Mouse (Mus musculus): ENCODE measurements around the gene Nr1h3.
A peak's percentile ranks its signal among the peaks of the same experiment; 100 is the strongest.

Nr1h3 gene

DNA sequence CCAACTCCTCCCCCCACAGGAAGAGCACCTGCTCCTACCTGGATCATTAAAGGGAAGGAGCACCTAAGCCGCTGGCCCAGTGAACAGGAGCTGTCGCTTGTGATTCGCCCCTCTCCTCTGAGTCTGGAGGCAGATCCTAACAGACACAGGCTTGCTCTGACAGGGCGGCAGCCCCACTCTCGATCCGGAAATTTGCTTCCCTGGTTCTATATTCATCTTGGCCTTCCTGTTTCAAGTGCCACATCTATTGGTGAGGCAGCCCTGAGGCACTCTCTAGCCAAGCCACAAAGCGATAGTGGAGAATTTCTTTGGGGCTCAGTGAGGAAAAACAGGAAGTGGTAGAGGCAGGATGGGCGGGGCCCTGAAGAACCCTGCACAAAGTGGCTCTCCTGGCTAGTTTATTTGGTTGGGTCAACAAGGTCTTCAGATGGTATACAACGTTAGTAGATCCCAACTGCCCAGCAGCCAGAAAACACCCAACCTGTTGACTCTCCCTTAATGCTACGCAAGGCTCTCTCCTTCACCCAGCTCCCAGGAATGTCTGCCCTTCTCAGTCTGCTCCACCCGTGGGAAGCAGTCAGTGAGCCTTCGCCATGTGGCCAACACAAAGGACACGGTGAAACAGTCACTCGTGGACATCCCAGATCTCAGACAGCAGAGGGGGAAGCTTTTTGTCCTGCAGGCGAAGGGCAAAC, 18.8 kb downstream of the Nr1h3 start, which contains the start of gene Madd:
TSS of gene Madd (minus strand) at position 127 of the 695 bp plus-strand sequence.
- no peak for DNase-seq

DNA sequence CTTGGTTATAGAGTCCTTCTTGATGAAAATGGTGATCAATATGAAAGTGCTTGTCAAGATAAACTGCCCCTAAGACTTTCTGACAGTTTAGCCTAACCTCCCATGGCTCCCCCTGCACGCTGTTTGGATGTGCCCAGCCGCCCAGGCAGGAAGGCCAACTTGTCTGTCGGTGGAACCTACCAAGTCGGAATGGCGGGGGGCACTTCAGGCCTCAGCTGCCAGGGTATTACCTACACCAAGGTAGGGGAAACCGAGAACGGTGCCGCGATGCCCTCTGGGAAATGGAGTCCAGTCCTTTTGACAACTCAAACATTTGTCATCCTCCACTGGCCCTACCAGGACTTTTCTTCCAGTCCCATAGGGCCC, 19.5 kb downstream of the Nr1h3 start:
- DNase-seq, result peak; percentile 98 to 99

GRCm38 (mm10) chr2:91182405-91183147, 20.1 kb downstream of the Nr1h3 start:
- peak; percentile 94 to 97 for DNase-seq

GRCm38 (mm10) chr2:91182016-91182404, 20.6 kb downstream of the Nr1h3 start:
- DNase-seq, result peak; percentile 71 to 72

DNA sequence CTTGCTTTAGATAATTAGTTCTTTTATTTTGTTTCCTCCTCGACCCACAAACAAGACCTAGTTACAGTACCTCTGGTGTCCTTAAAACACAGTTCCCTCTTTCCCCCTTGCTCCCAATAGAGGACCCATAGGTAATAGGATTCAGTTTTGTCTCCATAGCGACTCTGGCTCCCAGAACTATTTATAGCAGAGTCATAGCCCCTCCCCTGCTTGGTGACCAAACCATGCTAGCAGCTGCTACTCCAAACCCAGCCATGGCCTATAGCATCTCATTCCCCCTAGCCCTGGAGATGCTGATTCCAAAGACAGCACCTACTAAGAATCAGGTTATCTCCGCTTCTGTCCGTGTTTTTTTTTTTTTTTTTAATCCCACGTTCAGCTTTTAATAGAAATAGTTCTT, 21.9 kb downstream of the Nr1h3 start:
- DNase-seq, result peak; percentile 52 to 74

- DNase-seq, result no peak
Observed at GRCm38 (mm10) chr2:91179825-91180224, 22.8 kb downstream of the Nr1h3 start.

GRCm38 (mm10) chr2:91176234-91176633, 26.4 kb downstream of the Nr1h3 start:
- DNase-seq, result peak in 1 of 2 experiments; percentile 24

DNA sequence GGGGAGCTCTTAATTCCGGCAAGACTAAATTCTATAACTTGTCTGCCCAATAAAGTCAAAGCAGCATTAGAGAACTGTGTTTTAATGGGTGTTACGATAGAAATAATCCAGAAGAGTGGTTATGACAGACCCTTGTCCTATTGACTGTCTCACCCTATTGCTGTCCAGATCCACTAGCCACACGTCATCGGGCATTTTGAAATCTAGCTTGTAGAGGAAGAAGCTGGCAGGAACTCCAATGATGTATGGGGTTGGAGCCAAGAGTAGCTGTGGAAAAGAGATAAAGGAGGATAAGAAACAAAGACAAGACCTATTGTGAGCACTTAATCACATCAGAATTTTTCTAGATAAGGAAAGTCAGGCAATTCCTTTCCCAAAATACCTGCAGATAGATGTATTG, 27.1 kb downstream of the Nr1h3 start:
- no peak for DNase-seq

DNA sequence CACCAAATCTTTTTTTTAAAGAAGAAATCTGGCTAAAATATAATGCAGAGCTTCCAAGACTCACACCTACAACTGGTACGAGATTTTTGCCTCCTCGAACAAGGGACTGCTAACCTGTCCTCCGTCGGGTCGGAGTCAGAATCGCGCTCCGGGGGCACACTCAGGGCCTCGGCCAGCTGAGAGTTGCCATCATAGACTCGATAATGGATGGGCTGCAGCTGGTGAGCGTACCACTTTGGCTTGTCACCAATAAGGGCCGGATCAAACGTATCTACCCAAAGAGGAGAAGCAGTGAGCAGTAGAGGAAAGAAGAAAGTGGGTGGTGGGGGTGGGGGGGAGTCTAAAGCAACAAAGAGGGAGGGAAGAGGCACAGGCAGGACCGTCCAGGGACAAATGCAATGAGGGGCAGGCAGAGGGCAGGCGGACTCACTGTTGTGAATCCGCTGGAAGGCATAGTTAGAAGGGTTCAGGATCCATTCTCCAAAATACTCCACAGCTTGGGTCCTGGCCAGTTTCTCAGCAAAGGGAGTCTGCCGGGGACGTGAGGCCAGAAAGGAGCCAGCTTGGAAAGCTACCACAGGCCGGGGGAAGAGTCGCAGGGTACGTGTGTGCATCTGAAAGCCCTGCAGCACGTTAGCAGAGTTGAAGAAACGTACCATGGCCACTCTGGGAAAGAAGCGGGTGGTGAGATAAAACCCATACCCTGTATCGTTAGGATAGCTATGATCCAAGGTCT, 32.9 kb downstream of the Nr1h3 start:
- peak in 1 of 2 experiments; percentile 35 for DNase-seq

GRCm38 (mm10) chr2:91167629-91168028, 35.0 kb downstream of the Nr1h3 start:
- DNase-seq, result no peak

DNA sequence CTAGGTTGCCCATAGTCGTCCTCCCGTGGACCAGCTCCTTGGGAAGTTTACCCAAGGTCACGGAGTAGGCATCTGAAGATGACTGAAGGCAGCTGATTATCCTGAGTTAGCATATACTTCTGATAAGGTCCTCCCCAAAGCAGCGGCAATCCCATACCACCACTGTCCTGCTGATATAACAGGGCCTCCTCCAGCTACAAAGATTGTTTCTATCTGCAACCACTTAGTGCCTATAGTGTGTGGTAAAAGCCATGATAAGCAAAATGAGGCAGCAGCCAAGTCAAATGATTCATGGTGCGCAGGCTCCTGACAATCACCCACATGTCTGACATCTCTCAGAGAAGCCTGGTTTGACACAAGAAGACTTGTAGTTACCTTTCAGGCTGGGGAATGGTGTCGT, 37.6 kb downstream of the Nr1h3 start:
- no peak for DNase-seq

- no peak for DNase-seq
Observed at GRCm38 (mm10) chr2:91163532-91163931, 39.1 kb downstream of the Nr1h3 start.

DNA sequence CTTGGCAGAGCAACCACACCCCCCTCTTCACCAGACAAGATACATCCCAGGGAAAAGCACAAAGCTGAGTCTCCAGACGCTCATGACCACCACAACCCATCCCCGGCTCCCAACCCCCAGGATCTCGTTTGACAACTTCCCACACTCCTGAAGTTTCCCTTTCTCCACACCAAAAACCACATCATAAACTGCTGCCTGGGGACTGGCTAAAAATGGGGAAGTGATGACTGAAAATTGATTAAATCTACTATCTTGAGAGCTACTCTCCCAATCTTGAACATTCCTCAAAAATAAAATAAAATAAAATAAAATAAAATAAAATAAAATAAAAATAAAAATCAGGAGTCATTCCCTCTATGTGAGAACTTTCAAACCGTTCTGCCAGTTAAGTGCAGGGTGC, 39.7 kb downstream of the Nr1h3 start:
- no peak for DNase-seq

- peak in 1 of 2 experiments; percentile 38 for DNase-seq
Observed at GRCm38 (mm10) chr2:91160591-91160990, 42.0 kb downstream of the Nr1h3 start.

GRCm38 (mm10) chr2:91157002-91157752, 45.5 kb downstream of the Nr1h3 start:
- no peak for DNase-seq

DNA sequence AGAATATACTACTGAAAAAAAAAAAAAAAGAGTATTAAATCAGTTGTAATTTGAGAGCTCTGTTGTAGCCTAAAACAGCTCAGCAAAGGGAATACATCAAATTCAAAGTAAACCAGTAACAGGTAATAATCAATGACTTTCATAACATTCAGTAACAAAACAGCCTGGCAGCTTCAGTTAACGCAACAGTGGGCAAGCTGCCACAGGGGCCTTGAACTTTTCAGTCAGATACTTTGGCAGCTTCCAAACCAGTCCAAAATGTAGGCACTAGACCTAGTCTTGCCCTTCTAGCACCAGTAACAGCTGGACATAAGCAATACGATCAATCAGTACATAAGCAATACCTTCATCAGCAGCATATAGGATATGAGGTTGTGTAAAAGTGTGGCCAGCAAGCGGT, 48.5 kb downstream of the Nr1h3 start:
- no peak for DNase-seq

- DNase-seq, result no peak
Observed at GRCm38 (mm10) chr2:91152885-91153377, 49.7 kb downstream of the Nr1h3 start.

DNA sequence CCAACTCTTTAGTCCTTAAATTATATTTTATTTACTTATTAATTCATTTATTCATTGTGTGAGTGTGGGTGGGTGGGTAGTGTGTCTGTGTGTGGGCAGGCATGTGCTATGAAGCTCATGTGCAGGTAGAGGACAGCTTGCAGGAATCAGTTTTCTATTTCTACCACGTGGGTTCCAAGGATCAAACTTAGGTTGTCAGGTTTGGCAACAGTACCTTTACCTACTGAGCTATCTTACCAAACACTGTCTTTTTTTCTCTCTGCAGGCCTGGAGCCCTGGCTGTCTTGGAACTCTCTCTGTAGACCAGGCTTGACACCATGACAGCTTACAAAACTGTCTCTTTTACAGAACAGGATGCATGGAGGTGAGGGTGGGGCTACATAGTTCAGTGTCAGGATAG, 51.3 kb downstream of the Nr1h3 start:
- DNase-seq, result no peak

DNA sequence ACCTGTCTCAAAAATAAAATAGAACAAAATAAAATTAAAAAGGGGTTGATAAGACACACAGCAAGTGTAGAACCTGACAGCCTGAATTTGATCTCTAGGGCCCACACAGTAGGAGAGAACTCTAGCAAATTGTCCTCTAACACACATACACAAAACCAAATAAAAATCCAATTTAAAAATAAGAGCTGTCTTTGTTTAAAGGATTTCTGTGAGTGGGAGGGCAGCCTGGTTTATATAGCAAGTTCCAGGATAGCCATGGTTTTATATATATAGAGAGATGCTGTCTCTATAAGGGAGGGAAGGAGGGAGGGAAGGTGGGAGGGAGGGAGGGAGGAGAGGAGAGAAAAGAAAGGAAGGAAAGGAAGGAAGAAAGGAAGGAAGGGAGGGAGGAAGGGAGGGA, 54.5 kb downstream of the Nr1h3 start:
- DNase-seq, result no peak

DNA sequence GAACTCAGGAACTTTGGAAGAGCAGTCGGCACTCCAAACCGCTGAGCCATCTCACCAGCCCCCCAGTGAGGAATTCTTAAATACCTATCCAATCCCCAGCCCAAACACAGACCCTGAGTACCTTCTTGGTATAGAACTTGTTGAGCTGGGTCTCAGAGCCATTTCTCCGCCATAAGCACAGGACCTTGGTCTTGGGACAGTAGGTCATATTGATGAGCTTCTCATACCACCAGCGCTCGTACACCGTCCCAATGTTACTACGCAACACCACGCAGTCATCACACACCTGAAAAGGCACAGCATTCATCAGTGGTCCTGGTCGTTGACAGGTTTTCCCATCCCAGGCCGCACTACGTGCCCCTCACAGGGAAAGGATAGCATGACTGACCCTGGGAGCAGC, 59.2 kb downstream of the Nr1h3 start:
- DNase-seq, result no peak

DNA sequence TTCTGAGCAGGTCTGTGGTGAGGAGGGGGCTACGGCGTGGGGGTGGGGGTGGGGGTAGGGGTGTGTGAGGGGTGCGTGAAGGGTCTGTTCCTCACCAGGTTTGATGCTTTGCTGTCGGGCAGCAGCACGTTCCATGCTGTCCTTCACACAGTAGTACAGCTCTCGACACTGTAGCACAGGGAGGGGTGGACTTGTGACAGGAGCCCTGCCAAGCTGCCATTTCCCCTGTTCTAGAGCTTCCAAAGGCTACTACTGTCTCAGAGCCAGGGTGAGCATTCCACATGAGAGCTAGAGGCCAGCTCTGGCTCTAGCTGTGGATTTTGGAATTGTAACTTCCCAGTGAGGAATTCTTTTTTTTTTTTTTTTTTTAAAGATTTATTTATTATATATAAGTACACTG, 59.7 kb downstream of the Nr1h3 start:
- DNase-seq, result no peak

GRCm38 (mm10) chr2:91139764-91140163, 62.9 kb downstream of the Nr1h3 start:
- no peak for DNase-seq

DNA sequence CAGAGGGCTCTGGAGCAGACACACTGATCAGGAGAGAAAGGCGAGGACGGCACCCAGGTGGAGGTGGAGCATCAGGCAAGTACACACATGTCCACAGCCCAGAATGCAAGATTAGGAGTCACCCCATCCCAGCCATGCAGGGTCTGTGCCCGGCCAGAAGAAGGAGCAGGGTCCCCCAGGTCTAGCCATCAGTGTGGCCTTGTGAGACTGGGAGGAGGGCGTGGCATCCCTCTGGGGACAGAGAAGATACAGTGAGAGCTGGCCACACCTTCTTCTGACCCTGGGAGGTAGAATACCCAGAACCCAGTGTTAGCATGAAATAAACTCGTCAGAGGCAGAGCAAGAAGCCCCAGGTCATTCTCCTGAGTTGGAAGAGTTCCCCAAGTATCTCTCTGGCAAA, 63.3 kb downstream of the Nr1h3 start:
- no peak for DNase-seq
